Mouse (Mus musculus): ENCODE results near the gene Fam174b. TPM values are rescaled to one million over a fixed set of nuclear protein-coding genes. Genes with fewer than 3 reads are reported as not detected.
A peak's percentile ranks its signal among the peaks of the same experiment; 100 is the strongest.

The Fam174b gene
- total RNA-seq, 1 experiment from 2014 or later, result 7.0 TPM

DNA sequence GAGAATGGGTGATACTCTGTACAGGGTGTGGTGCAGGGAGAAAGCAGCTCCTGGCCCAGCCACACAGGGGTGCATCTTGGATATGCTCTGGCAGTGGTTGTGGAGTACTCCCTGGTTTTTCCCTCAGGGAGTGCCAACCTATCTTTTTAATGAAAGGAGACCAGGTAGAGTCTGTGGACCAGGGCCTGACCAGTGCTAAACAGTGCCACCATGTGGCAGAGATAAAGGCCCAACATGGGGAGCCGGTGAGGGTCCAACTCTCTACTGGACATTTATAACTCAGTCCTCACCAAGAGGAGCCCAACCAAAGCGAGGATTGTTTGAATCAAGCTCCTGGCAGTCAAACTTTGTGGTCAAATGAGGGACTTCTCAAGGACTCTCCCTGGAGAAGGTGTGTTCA lies 69.2 kb downstream of the Fam174b start:
- ATAC-seq (replicated peaks; ENCODE audit: low read depth, poor library complexity, severe bottlenecking), result peak; percentile 54; the same call in 1 of the 2 replicates

DNA sequence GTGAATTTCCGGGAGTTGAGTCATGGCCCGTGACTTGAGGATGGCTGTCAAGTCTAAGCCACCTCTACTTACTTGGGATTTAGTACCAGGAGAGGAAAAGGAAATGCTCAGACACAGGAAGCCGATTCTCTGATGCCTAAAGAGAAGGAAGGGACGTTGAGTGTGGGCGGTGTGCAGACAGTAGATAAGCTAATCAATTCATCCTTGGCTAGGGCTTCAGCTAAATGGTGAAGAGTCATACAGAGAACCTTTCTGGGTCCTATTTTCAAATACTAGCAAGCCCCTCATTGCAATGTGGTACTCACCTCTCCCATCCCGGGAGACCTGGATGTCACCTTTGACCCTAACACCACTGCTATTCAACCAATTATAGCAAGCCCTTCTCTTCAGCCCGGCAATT lies 71.3 kb downstream of the Fam174b start:
- ATAC-seq (replicated peaks; ENCODE audit: low read depth, poor library complexity, severe bottlenecking), result peak; percentile 22; the same call in 1 of the 2 replicates

DNA sequence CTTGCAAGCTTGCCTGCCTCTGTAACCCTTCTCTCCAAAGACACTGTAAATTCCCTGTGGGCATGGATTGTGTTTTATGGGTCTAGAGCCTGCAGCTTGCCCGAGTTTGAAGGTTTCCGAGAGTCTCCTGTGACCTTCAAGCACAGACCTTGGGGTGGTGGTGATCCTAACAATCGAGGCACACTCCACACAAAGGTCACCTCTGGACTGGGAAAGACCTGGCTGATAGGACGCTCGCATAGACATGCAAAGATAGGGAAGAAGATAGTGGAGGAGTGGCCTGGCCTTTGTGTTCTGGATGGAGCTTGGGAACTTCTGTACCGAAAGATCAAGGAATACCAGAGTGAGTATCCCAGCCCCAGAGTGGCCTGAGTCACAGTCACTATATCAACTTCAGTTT lies 72.1 kb downstream of the Fam174b start:
- ATAC-seq (replicated peaks; ENCODE audit: low read depth, poor library complexity, severe bottlenecking), result no peak

DNA sequence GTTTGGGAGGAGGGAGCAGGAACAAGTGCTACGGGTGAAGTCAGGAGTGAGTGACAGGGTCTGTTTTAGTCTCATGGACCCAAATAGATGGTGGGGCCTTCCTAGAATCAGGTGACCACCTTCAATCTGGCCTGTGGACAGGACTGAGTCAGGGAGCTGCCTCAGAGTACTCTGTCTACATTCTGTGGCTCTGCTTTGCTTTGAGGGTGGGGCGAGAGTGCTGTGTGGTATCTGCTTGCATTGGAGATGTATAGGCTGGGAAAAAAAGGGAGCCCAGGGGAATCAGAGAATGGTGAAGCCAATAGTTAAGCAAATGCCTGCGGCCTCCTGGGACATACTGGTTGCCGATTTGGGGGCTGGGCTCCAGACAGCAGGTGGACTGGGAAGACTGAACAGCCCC lies 73.8 kb downstream of the Fam174b start:
- ATAC-seq (replicated peaks; ENCODE audit: low read depth, poor library complexity, severe bottlenecking), result no peak

DNA sequence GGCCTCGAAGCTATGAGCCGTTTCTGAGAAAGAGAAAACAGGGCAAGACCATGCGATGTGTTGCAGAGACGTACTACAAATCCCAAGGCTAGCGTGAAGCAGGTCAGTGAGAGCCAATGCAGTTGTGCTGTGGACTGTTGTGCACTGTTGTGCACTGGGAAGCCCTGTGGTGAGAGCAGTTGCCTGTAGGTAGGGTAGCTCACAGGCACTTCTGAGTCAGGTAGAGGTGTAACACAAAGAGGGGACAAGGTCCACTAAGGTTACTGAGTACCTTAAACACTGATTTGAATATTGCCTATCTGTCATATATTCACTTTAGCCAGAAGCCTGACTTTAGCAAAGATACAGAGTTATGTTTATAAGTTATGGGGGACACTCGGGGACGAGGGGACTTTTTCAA lies 74.4 kb downstream of the Fam174b start:
- ATAC-seq (replicated peaks; ENCODE audit: low read depth, poor library complexity, severe bottlenecking), result no peak

DNA sequence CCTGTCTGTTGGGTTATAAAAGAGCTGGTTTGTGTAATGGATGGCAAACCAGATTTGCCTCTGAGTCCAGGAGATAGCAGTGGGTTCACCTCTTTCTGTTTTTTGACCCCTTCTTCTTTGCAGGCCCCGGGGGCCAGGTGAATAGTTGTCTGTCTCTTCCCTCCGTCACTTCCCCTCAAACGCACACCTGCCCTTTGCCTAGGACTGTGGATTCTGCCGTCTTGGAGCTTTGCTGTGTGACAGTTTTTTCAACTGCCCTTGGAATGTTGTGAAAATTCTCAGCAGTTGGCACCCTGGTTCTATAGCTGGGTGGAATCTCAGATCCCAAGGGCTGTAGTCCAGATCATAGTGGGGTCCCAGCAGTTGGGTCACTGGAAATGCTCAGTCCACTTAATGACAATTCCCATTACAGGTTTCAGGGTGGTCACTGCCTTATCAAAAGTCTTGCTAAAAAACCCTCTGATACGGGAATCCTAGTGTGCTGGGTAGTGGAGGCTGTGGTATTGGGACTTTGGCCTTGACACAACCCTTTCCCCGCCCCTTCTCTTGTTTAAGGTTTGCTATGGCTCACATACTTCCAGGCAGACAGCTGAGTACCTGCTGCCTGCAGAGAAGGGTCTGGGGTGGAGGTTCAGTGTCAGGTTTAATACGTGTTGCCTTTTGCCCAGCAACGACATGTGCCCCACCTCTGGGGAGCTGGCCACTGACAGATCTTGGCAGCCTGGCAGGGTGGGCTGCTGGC lies 76.3 kb downstream of the Fam174b start:
- no peak for ATAC-seq (replicated peaks; ENCODE audit: low read depth, poor library complexity, severe bottlenecking)

DNA sequence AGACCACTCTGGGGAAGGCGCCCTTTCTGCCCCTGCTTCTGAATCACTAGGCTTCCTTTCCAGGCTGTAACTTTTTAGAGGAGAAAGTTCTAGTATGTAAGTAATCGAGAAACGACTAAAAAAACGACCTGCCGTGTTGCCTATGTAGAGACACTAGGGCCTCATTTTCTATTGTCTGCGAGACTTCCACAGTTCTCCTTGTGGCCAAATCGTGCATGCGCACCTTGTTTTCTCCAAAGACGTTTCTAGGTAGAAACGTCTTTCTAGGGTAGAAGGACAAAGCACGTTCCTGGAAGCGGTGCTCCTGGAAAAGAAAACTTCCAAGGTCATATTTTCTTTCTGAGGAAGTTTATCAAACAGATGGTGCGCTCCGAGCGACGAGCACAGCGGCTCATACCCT lies 79.3 kb downstream of the Fam174b start:
- ATAC-seq (replicated peaks; ENCODE audit: low read depth, poor library complexity, severe bottlenecking), result no peak

Other genes starting within 250 kb of the Fam174b start
- 184 and 190 TPM in 2 replicates for gene Chd2, start 198.5 kb upstream of the Fam174b start, total RNA-seq (2017)